Mouse (Mus musculus) midbrain, embryonic 14.5 days (tissue): ENCODE measurements around the gene Zbtb24. TPM values are rescaled to one million over a fixed set of nuclear protein-coding genes. Genes with fewer than 3 reads are reported as not detected.
A peak's percentile ranks its signal among the peaks of the same experiment; 100 is the strongest.
"Not testable (repeated sequence)": the region's sequence is repeated elsewhere in the genome, so short reads cannot be mapped to it uniquely, and the experiment has no call there.

Source experiments
- ATAC-seq: fragments of 200-750 bp; cut with Nextera tagmentation; 2 replicates; pipeline ENCODE4 v1.8.0; 2017; ENCODE audit warnings: moderate number of reproducible peaks, moderate library complexity; ENCODE audit not compliant: low FRiP score, low TSS enrichment
- DNase-seq: peaks from one replicate; pipeline ENCODE4 v3.0.0-alpha.2; 2015
- H3K27ac ChIP-seq: fragments of 300-500 bp; sonication (generic); replicated peaks from 2 replicates; pipeline ENCODE4 v1.5.1; 2014; ENCODE audit warnings: mild to moderate bottlenecking, low read depth, low read length, moderate library complexity
- H3K27me3 ChIP-seq: fragments of 300-500 bp; sonication (generic); 2 replicates; pipeline ENCODE4 v1.6.1; 2014; ENCODE audit warnings: low read length, control low read depth, mixed read lengths; ENCODE audit not compliant: control insufficient read depth, insufficient read depth
- H3K36me3 ChIP-seq: fragments of 300-500 bp; sonication (generic); 2 replicates; pipeline ENCODE4 v1.6.1; 2014; ENCODE audit warnings: low read length, control low read depth; ENCODE audit not compliant: control insufficient read depth, insufficient read depth
- H3K4me1 ChIP-seq: fragments of 300-500 bp; sonication (generic); 2 replicates; pipeline ENCODE4 v1.6.1; 2014; ENCODE audit warnings: mild to moderate bottlenecking, antibody characterized with exemption, low read length, control low read depth; ENCODE audit not compliant: control insufficient read depth, insufficient read depth
- H3K4me2 ChIP-seq: fragments of 300-500 bp; sonication (generic); 2 replicates; pipeline ENCODE4 v1.6.1; 2014; ENCODE audit warnings: mild to moderate bottlenecking, low read length, moderate library complexity
- H3K4me3 ChIP-seq: fragments of 300-500 bp; sonication (generic); replicated peaks from 2 replicates; pipeline ENCODE4 v1.5.1; 2014; ENCODE audit warnings: low read depth, low read length
- H3K9ac ChIP-seq: fragments of 300-500 bp; sonication (generic); replicated peaks from 2 replicates; pipeline ENCODE4 v1.6.1; 2014; ENCODE audit warnings: mild to moderate bottlenecking, low read length, moderate library complexity
- H3K9me3 ChIP-seq: fragments of 300-500 bp; sonication (generic); 2 replicates; pipeline ENCODE4 v1.6.1; 2016; ENCODE audit warnings: low read length, control low read depth, mixed read lengths; ENCODE audit not compliant: control insufficient read depth
- WGBS: fragments of 180-500 bp; shearing (Covaris S2); extraction: QIAGEN DNeasy Blood & Tissue Kit; methylation state at CpG from one replicate; pipeline ENCODE4 v1.1.7; 2014; 5-methylcytosine and 5-hydroxymethylcytosine counted together
- polyA plus RNA-seq: library from polyadenylated mRNA; unstranded; fragments of >200 nt; fragmentation: Nextera tagmentation; extraction: Ambion mirVana; gene quantifications from 2 replicates; pipeline ENCODE4 v1.2.1, GENCODE M21; 2014

Zbtb24 gene
- polyA plus RNA-seq, 1 experiment from 2014 or later: 20.5 TPM

DNA sequence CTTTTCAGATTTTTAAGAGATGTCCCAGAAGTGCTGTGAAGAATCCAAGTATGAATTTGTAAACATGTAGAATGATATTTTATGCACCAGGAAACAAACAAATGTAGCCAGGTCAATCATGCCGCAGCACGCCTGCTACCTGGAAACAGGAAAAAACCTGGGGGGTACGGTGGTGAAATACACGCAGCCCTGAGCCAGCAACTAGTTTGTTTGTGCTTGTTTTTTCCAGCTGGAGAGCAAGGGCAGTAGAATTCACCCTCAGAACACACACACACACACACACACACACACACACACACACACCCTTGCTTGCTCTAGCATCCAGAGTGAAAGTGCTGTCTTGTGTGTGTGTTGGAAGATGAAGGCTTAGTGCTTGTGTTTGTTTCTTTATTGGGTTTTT, 40.9 kb downstream of the Zbtb24 start:
- peak overlapping the region; percentile 93 for H3K4me2 ChIP-seq
- ATAC-seq: no peak
- H3K4me1 ChIP-seq: peaks cover 17% of the 10 kb centered on the region
- no peaks in the 10 kb centered on the region for H3K27me3 ChIP-seq
- peaks cover 10% of the 10 kb centered on the region; the same call in 1 of the 2 replicates for H3K36me3 ChIP-seq
- no peaks in the 10 kb centered on the region for H3K9me3 ChIP-seq
- H3K27ac ChIP-seq: no peak overlapping the region
- no peak overlapping the region for H3K9ac ChIP-seq
- DNase-seq: no peak
- no peak overlapping the region; the same call in 1 of the 2 replicates for H3K4me3 ChIP-seq
- 54% methylated on average over 4 of the region's 4 CpGs for WGBS

DNA sequence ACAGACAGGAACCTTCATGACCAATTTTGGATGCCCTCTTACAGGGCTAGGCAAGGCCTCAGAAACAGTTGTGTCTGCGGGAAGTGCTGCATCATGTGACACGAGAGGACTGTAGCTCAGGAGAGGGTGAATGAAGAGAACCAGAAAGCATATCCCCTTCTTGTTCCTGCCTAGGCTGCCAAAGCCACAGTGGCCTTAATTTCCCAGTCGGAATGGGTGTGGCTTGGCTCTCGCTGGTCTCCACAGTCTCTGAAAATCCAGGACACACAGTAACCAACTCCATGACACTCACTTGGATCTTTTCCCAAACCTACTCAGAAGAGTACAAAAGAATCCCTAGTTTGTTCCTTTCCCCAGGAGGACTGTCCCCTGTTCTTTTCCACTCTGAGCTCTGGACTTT, 50.8 kb downstream of the Zbtb24 start:
- WGBS: 65% methylated on average over 4 of the region's 4 CpGs
- H3K4me3 ChIP-seq: no peak overlapping the region
- no peaks in the 10 kb centered on the region for H3K4me1 ChIP-seq
- H3K4me2 ChIP-seq: no peak overlapping the region
- no peak overlapping the region for H3K9ac ChIP-seq
- no peaks in the 10 kb centered on the region for H3K9me3 ChIP-seq
- H3K27ac ChIP-seq: no peak overlapping the region
- DNase-seq (peak; percentile 44), ATAC-seq (no peak)
- H3K36me3 ChIP-seq: no peaks in the 10 kb centered on the region
- H3K27me3 ChIP-seq: no peaks in the 10 kb centered on the region

DNA sequence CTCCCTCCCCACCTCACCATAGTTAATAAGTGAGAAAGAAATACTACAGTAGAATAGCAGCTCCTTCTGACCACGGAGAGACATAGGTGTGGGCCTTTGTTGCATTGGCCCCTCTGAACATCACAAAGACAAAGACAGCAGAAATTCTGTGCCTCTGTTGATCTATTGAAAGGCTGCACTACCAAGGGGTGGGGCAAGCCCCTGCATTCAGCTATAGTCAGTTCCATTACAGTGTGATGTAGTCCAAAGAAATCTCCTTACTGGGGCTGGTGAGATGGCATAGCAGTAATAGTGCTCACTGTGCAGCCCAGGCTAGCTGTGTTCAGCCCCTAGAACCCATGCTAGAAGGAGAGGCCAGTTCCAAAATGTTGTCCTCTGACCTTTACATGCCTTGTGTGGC, 54.8 kb downstream of the Zbtb24 start:
- no peak for DNase-seq
- Histone ChIP-seq H3K4me1 (no peaks in the 10 kb centered on the region), H3K9me3 (no peaks in the 10 kb centered on the region), H3K4me2 (no peak overlapping the region), H3K9ac (0 out of 2 replicates have a peak overlapping the region, but pooled peaks have one; percentile 9), H3K36me3 (no peaks in the 10 kb centered on the region), H3K4me3 (no peak overlapping the region), H3K27ac (no peak overlapping the region), H3K27me3 (no peaks in the 10 kb centered on the region)
- WGBS: 86% methylated on average over 1 of the region's 1 CpGs
- ATAC-seq: no peak

DNA sequence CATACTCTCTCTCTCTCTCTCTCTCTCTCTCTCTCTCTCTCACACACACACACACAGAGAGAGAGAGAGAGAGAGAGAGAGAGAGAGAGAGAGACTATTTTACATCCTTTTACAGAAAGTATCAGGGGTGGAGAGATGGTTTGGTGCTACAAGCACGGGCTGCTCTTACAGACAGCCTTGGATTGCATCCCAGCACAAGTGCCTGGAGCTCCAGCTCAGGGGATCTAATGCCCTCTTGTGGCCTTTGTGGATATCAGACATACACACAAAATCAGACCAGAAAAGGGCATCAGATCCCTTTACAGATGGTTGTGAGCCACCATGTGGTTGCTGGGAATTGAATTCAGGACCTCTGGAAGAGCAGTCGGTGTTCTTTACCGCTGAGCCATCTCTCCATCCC, 55.3 kb downstream of the Zbtb24 start:
- ATAC-seq, H3K4me1 ChIP-seq, H3K4me2 ChIP-seq, H3K36me3 ChIP-seq, H3K9ac ChIP-seq, H3K9me3 ChIP-seq, H3K27me3 ChIP-seq, H3K4me3 ChIP-seq, H3K27ac ChIP-seq: not testable (repeated sequence)
- WGBS: 3% methylated on average over 3 of the region's 3 CpGs
- DNase-seq: peak; percentile 91

DNA sequence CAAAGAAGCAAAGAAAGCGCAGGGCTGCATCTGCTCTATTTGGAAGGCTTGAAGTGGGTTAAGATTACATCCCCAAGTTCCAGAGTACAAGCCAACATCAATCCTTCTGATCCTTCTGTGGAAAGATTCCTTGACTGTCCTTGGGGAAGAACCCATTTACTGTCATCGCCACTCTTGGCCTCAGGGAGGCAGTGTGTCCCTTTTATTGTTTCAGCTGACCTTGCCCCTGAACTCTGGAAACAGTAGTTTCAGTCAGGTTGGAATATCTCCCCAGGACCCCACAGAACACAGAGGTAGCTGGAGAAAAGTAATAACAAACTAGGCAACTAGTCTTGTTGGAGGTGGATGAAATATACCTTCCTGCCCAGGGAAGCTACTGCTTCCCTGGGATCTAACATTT, 59.0 kb downstream of the Zbtb24 start:
- Histone ChIP-seq H3K27me3 (no peaks in the 10 kb centered on the region), H3K4me3 (no peak overlapping the region), H3K4me2 (no peak overlapping the region), H3K36me3 (no peaks in the 10 kb centered on the region), H3K9ac (no peak overlapping the region), H3K9me3 (no peaks in the 10 kb centered on the region), H3K27ac (no peak overlapping the region), H3K4me1 (no peaks in the 10 kb centered on the region)
- no peak for ATAC-seq
- DNase-seq: no peak
- 33% methylated on average over 2 of the region's 2 CpGs for WGBS

DNA sequence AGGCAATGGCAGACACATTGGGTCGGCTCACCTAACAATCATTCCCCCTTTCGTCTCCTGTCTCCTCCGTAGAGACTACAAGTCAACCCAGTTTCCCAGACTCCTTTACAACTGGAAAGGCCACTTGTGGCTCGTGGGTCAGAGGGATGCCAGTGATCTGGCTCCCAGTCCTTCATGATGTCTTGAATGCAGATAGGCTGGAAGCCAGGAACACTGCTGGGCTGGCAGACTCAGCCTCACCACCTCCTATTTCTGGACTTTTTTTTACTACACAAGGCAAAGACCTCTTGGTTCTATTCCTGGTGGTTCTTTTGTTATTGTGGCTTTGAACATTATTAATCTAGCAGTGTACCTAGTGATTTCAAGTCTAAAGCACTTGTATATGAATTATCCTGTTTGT, 64.1 kb downstream of the Zbtb24 start:
- no peaks in the 10 kb centered on the region for H3K27me3 ChIP-seq
- 74% methylated on average over 4 of the region's 4 CpGs for WGBS
- H3K4me2 ChIP-seq: no peak overlapping the region
- DNase-seq: no peak
- no peak overlapping the region for H3K9ac ChIP-seq
- no peak overlapping the region for H3K27ac ChIP-seq
- H3K4me1 ChIP-seq: no peaks in the 10 kb centered on the region
- H3K4me3 ChIP-seq: no peak overlapping the region
- H3K36me3 ChIP-seq: no peaks in the 10 kb centered on the region
- no peaks in the 10 kb centered on the region for H3K9me3 ChIP-seq
- ATAC-seq: no peak

DNA sequence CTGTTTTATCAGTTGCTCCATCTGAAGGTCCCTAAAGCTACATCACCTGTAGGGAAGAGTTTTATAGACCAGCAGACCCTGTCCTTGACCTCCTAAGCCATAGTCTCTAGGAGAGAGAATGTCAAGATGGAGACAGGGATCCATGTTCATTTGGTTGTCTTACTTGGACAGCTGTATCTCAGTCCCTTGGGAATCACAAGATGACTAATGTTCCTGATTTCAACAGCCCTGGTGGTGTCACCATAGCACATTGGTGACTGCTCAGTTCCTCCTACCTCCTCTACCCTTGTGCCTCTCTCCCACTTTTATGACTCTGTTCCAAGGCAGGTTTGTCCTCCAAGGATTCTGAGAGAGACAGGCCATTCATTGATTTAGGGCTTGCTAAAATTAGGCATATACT, 64.7 kb downstream of the Zbtb24 start:
- H3K9me3 ChIP-seq: no peaks in the 10 kb centered on the region
- H3K4me3 ChIP-seq: no peak overlapping the region
- H3K9ac ChIP-seq: no peak overlapping the region
- DNase-seq: no peak
- H3K36me3 ChIP-seq: no peaks in the 10 kb centered on the region
- H3K27me3 ChIP-seq: no peaks in the 10 kb centered on the region
- no peak overlapping the region for H3K27ac ChIP-seq
- no peaks in the 10 kb centered on the region for H3K4me1 ChIP-seq
- ATAC-seq: no peak
- H3K4me2 ChIP-seq: no peak overlapping the region

Other genes with a start within 250 kb of the Zbtb24 start
- 26.9 and 33.9 TPM in 2 replicates for gene Fig4, start 147.1 kb upstream of the Zbtb24 start, polyA plus RNA-seq
- 0.08 and 0.12 TPM in 2 replicates for gene Ak9, start 146.4 kb upstream of the Zbtb24 start, polyA plus RNA-seq
- 17.0 and 20.5 TPM in 2 replicates for gene Mical1, start 25.9 kb downstream of the Zbtb24 start, polyA plus RNA-seq
- 35.5 and 36.1 TPM in 2 replicates for gene Smpd2, start 40.0 kb downstream of the Zbtb24 start, polyA plus RNA-seq
- 1.3 and 1.7 TPM in 2 replicates for gene Ppil6, start 40.1 kb downstream of the Zbtb24 start, polyA plus RNA-seq
- 34.9 and 63.8 TPM in 2 replicates for gene Cd164, start 69.0 kb downstream of the Zbtb24 start, polyA plus RNA-seq